Mouse (Mus musculus): ENCODE data around the gene Kcnd3.

The Kcnd3 gene

DNA sequence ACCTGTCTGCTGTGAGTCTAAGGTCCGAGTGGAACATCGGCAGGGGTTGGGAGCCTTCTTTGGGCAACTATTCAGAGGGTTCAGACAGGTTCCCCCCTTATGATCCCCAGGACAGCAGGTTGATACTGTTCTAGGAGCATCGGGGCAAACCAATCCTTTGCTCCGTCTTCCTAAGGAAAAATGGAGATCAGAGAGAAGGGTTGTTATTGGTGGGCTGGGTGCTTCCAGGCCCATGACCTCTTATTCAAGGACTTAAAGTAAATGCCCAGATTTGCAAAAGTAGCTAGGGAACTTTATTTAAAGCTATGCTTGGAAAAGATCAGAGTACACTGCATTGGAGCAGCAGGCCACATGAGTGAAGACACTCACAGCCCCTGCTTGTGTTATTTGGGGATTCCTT is 69.5 kb downstream of the Kcnd3 start:
- DNase-seq (ENCODE audit: low spot score in 2 of 2): no peak

DNA sequence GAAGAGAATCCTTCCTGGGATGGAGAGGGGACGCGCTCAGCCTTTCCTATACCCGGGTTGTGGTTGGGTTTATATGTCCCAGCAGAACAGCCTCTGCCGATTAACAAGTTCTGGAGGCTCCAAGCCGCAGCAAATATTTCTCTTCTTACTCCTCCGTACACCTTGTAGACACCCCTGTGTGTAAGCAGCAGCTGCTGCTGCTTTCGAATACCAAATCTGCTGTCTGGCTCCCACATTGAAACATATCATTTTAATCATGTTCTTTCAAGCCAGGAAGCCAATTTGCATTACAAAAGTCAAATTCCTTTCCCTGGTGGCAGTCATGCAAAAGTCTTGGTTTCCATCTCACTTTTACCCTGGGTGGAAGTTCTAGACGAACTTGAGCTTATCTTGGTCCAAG is 76.7 kb downstream of the Kcnd3 start:
- no peak for DNase-seq (ENCODE audit: low spot score in 2 of 2)

DNA sequence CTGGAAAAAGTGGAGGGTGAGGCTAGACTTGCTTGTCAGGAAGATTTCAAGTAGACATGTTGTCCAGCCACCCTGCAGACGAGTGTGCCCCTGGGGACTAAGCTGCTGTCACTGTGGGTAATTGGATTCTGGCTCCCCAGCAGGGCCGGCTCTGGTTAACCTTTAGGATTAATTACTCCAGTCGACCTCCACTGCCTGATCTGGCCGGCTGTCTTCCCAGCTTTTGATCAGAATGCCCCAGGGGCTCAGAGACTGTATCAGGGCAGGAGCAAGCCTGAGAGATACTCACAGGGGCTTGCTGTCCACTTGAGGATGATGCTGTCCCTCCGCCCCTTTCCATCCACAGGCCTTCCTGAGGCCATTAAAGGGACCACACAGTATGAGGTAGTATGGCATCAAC is 77.6 kb downstream of the Kcnd3 start:
- no peak for DNase-seq (ENCODE audit: low spot score in 2 of 2)

DNA sequence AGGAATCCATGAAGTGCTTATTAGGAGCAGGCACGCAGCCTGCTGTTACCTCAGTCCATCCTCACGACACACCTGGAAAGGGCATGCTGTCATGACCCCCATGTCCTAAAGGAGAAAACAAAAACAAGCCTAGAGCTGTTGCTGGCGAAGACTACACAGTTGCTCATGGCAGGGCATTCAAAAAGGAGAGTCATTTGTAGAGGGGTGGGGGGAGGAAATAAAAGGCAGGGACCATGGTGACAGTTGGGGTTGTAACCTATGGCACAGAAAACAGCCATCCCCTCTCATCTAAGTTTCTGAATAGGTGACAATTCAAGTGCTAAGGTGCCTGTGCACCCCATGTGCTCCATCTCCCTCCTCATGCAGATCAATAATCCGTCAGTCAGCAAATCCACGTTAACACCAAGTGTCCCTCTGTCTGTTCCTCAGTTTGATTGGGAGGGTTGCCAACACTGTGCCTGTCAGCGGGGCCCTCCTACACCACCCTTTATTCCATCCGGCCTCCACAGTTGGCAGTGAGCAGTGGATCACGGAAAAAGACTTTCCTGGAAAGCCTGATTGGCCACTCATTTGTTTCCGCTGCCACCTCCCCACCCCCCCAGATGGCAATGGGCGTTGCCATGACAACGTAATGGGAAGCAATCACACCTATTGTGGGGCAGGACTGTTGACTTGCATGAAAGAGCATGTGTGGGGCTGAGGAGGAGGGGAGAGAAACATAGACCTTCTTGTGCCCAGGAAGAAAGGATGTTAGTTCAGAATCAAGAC is 78.4 kb downstream of the Kcnd3 start:
- no peak for DNase-seq (ENCODE audit: low spot score in 2 of 2)

DNA sequence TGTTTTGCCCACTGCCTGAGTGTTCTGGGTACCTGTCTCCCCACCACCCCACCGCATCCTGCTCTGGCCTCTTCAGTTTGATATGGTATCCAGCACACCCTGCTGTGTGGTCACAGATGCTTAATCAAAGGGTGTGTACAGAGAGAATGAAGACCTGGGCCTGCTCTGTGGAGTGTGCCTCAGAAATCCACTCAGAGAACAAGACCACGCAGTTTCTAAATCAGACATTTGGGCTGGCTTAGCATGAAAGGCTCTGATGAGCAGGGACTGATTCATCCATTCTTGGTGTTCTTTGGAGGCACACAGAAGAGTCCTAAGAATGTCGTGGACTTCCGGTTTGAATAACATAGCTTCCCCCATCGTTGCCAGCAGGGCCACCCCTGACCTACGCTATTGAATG is 86.3 kb downstream of the Kcnd3 start:
- DNase-seq (ENCODE audit: low spot score in 2 of 2): no peak

DNA sequence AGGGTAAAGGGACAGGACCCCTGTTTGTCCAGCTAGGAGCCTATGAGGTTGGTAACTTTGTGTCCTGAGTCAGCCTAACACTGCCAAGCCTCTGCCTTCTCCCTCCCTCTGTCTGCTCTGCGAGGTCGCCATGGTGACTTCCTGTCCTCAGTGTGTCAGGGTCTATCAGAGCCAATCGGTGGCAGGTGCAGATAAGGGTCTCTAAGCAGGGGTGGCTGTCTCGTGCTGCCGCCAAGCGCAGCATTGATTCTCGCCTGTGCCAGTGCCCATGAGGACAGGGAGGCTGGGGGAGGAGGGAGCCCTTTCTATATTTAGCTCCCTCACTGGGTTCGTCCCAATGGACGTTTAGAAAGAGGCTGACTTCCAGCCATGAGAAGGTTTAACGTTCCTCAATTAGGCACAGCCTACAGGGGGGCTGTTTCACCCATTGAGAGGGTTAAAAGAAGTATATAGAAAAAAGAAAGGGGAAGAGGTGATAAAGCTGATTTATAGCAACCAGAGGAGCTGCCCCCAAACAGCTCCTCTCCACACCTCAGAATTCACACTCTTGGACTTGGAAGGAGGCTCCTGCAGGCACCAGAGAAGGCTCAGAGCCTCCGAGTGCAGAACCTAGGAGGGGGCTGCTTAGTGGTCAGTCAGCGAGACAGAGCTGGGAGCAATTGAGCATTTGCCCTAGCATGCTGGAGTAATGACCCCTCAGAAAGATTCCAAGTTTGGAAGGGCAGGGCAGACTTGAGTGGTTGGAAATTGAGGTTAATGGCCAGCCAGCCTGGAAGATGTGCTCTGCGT is 86.9 kb downstream of the Kcnd3 start:
- no peak for DNase-seq (ENCODE audit: low spot score in 2 of 2)

DNA sequence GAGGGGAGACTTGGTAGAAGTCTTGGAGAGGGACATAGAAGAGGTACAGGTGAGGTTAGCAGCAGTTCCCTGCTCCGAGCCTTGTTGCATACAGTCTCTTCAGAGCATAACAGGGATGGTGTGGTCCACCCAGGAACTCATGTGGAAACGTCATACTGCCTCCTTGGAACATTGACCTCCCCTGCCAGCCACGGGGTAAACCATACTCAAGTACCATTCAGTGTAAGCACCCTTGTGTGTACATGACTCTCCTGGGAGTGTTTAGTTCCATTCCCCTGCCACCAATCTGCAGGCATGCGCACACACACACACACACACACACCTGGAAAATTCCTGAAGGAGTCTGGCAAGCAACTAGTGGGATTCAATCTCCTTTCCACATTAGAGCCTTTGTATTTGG is 90.6 kb downstream of the Kcnd3 start:
- no peak for DNase-seq (ENCODE audit: low spot score in 2 of 2)

DNA sequence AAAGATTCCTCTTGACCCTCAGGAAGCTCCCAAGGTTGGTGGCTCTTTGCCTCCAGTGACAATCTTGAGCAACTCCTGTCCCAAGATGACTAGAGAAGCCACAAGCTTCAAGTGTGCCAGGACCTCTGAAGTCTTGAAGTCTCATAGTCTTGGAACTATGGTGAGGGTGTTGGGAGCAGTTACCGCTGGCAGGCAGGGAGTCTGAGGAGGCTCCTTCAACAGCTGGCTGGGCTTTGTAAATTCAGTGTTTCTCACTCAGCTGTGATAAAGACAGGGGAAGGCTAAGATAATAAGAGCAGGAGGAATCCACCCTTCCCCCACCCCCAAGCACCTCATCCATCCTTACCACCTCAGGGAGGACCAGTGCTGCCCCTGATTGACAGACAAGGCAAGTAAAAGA is 92.0 kb downstream of the Kcnd3 start:
- DNase-seq (ENCODE audit: low spot score in 2 of 2): no peak

DNA sequence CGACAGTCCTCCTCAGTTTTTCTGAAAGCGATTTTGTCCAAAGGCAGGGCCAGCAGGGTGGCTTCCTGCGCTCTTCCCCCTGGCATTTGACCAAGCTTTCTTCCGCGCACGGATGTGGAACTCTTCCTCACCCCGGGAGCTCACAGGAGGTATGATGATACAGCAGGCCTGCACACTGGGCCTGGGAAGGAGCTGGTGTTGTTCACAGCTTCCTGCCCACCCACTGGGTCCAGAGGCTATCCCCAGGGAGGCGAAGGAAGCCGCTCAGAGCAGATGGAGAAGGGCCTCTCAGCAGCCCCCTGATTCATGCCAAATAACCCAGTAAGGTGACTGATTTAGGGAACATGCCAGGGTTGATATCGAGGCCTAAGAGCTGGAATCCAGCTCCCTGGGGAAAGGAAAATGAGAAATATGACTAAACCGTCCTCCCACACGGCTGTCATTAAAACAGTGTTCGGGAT is 94.5 kb downstream of the Kcnd3 start:
- DNase-seq (ENCODE audit: low spot score in 2 of 2): no peak

DNA sequence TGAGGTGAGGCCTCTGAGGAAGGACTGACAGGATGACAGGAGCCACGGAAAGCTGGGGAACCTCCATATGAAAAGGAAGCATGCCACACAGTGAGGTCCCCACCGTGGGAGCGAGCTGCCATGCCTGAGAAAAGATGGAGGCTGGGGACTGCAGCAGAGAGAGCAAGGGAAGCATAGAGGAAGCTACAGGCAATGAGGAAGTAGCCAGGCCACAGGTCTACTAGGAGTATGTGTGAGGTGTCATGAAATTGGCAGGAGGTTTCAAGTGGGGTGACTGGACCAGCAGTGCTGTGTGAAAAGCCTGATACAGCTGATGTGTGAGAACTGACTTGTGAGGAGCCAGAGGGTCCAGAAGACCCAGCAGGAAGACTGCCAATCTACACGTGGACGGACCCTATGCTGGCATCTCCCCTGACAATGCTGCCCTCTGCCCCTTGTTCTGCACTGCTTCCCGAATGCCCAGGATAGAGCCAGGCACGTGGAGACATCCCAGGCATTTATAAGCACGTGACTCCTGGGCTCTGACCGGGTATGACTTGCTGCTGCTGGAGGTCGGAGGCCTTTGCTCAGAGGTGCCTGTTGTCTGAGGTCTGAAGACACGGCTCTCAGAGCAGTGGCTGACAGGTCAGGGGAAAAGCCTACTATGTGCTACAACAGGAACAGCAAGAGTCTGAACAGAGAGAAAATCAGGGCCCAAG is 96.1 kb downstream of the Kcnd3 start:
- DNase-seq (ENCODE audit: low spot score in 2 of 2): no peak

DNA sequence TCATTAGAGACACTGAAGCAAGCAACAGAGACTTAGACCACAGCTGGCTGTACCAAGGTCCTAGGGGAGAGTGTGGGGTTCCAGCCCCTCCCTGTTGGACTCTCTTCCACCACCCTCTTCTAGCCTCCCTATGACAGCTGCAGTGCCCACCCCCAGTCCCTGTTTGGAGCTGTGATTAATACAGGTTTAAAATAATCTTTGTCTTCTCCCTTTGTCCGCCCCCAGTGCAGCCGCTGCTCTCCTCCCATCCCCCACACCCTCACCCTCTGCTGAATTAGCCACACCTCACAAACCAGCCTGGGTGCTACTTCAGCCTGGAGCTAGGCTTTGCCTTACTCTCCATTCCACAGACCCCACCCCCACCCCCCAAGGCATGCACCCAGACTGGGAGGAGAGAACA is 107.3 kb downstream of the Kcnd3 start:
- no peak for DNase-seq (ENCODE audit: low spot score in 2 of 2)

DNA sequence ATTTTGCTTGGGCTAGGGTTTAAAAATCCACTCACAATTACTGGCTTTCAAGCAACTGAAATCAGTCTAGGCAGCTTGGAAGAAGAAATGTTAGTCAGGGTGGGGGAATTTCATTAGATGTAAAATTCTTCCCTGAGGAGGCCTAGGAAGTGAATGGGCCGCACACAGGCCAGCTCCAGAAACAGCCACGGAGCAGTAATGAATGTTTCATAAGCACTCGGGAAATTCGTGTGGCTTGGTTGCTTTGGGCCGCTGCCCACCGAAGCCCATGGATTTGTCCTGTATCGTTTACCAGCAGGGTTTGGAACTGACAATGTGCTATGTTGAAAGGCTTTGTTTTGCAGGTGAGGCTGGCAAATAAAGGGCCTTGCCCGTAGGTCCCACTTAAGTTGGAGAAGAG is 114.8 kb downstream of the Kcnd3 start:
- DNase-seq (ENCODE audit: low spot score in 2 of 2): no peak

DNA sequence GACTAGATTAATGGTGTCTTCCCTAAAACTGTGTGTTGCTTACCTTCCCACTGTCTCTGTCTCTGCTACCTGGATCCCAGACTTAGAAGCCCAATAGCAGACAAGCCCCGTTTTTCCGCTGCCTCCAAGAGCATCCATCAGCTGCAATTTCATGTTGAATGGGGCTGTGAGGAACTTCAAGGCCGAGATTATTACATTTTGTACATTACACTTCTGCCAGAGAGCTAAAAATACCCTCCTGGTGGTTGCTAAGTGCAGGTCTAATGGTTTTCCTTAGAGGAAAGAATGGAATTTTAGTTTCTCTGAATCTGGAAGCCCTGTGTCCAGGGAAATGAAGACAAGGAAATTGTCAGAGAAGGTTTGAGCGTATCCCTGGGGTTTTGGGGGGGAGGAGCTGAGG is 115.3 kb downstream of the Kcnd3 start:
- no peak for DNase-seq (ENCODE audit: low spot score in 2 of 2)

DNA sequence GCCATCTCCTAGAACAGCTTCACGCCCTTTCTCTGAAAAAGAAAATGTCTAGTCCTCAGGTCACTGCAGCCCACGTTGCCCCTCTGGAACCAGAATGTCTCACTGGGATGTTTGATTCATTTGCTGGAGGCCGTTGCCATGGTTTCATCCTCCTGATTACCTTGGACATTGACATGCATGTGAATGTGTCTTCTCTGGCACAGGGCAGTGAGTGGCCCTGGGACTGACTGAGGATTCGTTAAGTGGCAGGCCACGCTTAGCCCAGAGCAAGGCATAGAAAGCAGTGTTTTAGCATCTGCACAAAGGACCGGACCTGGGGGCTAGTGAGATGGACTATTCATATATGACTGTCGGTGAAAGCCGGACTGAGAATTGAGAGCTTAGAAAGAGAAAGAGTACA is 116.3 kb downstream of the Kcnd3 start:
- DNase-seq (ENCODE audit: low spot score in 2 of 2): no peak

DNA sequence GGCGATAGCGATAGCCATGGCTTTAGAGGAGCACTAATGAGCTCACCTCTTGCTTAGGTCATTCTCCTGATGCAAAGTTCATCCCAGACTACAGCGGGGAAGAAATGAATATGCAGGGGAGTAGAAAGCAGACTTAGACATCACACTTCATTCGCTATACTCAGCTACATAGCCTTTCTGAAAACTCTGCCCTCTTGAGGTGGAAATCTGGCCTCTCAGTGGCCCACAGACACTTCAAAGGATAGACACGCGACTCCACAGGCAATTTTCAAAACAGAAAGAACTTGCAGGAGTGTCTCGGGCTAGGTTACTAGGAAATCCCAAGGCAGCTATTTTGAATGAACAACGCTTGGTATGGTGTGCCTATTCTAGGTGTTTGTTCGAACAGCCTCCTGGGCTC is 116.7 kb downstream of the Kcnd3 start:
- no peak for DNase-seq (ENCODE audit: low spot score in 2 of 2)

DNA sequence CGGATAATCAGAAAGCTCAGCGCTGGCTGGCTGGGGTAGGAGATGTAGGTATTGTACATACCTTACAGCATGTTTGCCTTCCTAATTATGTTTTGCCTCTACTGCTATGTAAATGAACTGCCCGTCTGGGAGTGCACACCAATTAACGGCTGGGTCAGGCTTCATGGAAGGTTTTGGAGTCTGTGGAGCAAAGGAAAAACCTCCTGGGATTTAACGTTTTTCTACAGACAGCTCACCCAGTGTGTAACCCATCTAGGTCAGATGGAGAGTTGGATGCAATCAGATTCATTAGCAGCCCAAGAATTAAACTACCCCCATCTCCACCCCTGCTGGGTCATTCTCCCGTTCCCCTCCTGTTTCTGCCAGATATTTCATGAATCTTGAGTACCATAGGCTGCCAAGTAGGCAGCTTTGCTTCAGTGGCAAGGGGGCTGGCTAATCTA is 117.2 kb downstream of the Kcnd3 start:
- DNase-seq (ENCODE audit: low spot score in 2 of 2): no peak

DNA sequence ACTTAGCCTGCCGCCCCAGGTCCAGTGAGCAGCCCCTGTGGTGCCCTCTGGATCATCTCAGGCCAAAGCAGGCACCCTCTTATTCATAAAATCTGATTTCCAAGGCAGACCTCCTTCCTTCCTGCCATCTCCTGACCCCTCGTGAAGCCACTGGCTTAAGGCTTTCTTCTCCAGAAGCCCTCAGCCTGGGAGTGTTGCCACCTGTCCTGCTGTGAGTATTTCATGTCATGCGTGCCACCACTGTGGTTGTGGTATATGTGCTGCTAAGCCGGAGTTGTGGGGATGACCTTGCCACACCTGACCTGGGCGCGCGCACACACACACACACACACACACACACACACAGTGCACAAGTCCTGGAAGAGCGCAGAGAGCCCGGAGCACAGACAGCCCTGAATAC is 117.8 kb downstream of the Kcnd3 start:
- no peak for DNase-seq (ENCODE audit: low spot score in 2 of 2)

DNA sequence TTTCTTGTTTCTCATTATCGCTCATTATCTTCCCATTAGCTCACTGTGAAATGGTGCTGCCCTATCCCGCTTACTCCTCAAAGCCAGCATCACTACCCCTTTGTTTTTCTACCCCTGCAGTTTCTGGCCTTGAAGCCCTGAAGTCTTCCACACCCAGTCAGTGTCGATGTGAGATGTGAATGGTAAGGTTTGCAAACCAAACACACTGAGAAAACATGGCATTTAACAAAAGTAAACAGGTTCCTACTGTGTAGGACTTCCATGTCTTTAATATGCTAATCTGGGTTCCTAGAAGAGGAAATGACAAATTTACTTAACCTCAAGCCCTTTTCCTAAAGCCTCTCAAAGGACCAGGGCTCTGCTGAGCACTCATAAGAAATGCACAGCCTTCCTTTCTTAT is 118.7 kb downstream of the Kcnd3 start:
- no peak for DNase-seq (ENCODE audit: low spot score in 2 of 2)

DNA sequence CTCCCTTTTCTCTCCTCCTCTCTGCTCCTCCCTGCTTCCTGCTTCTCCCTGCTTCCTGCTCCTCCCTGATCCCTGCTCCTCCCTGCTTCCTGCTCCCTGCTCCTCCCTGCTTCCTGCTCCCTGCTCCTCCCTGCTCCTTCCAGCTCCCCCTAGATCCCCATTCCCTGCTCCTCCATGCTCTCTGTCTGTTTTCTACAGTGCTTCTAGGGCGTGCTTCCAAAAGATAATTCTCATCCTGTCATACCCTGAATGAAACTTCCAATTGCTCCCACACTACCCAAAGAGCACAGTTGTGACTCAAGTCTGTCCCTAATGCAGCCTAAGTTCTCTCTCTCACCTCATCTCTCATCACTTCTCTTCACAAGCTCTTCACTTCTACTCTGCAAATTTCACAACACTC is 119.8 kb downstream of the Kcnd3 start:
- no peak for DNase-seq (ENCODE audit: low spot score in 2 of 2)

DNA sequence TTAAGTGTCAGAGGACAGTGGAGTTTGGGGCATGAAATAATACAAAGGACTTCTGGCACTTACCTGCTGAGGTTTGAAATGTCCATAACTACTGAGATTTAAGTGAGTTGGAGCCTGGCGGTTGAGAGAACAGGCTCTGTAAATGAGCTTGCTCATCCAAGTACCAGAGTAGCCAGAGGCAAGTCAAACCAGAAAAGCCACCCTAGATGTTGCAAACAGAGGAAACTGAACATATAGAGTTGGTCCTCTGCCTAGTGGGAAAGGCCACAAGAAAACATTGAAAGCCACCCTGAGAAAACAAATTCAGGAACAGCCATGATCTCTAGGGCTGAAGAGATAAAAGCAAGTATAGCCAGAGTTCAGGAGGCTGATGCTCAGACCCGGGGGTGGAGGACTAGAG is 121.0 kb downstream of the Kcnd3 start:
- no peak for DNase-seq (ENCODE audit: low spot score in 2 of 2)

DNA sequence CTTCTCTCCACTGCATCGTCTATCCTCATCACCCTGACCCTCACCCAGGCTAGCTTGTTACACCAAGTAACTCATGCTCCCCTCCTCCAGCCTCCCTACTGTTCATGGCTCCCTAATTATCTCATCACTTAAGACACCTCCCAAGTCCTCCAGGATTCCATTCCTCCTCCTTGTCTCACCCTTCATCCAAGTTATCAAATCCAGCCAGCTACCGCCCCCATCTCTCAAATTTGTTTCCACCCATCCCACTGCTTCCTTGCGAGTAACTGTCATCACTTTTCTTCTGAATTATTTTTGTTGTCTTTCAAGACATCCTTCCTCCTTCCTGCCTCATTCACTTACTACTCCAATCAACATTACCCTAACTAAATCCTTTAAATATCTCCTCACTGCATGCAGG is 126.2 kb downstream of the Kcnd3 start:
- no peak for DNase-seq (ENCODE audit: low spot score in 2 of 2)

DNA sequence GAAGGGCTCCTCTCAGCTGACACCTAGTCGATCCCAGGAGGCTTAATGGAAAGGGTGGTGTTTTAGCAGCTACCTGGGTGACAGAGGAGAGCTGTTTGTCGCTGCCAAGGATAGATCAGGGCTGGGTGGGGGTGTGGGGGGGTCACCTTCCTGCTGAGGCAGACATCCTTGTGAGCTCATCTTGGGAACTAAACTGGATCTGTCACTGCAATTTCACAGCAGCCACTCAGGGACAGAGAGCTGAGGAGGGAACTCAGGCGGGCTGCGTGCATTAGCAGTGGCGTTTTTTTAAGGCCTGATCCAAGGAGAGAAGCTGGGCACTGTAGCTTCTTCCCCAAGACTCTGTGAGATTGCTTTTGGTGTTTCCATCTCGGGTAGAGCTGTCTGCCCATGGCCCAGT is 129.0 kb downstream of the Kcnd3 start:
- no peak for DNase-seq (ENCODE audit: low spot score in 2 of 2)

DNA sequence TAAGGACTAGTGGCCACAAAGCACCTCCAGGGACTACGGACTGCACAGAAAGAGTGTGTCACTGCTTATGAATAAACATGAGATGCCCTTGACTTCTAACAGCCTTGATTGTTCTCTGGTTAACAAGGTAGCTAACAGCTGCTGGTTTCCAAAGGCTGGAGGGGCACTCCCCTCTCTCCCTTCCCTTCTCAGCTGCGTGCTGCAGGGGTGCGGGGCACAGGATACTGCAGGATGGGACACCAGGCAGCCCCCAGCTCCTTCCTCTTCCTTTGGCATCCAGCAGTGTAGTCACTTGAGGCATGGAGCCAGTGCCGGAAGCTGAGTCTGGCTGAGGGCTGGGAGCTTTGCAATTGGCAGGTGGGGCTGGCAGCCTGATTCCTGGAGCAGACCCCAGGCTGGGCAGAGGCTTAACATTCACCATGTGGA is 133.6 kb downstream of the Kcnd3 start:
- DNase-seq (ENCODE audit: low spot score in 2 of 2): no peak
